Mouse (Mus musculus): ENCODE measurements at regions not wholly inside any gene's neighbourhood (a gene's known extent, or its start where the extent isn't known, plus 50 kb on each side); places are given as distances from the start of the nearest gene placed in this dataset.

- DNase-seq (ENCODE audit: low spot score) = no peak
Measured at GRCm38 (mm10) chr3:137728689-137729088, 57.4 kb downstream of the Gm21962 start.

DNA sequence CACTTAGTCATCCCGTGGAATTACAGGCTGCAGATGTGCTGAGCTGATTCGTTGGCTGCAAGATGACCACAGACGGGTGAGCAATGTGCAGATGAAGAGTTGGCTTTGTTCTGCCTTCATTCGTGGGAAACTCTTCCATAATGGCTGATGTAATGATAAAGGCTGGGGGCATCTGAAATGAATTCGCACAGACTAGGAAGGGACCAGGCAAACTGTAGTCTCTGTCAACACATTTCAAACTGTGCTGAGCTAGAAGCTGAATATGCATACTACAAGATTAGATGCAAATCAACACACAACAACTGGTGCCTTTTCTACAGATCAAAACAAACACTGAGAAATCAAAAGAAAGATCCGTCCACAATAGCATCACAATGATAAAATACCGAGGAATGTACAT, 58.1 kb downstream of the Gm21962 start:
- DNase-seq (ENCODE audit: low spot score) = no peak

DNA sequence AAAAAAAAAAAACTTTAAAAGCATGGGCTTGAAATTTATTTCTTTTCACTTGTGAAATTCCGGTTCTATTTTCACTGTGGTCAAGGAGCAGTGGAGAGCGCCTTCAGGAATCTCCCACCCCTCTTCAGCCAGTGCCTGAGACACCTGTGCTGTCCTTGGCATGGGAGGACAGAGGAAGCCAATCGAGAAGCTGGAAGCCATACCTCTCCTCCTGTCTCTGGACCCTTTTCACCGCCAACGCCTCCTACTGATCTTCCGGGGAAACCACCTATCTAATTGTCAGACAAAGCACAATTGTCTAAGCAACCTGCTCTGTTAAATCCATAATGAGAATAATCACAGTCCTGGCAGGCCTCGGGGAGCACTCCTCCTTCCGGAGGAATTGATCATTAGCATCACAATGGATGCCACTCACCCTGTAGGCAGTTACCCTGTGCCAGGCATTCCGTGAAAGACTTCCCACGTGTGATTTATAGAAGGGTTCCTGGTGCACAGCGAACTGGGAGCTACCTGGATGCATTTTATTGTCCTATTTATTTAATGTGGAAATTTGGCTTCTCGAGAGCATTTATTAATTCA, 66.0 kb downstream of the Gm21962 start:
- DNase-seq (ENCODE audit: low spot score) = no peak

DNA sequence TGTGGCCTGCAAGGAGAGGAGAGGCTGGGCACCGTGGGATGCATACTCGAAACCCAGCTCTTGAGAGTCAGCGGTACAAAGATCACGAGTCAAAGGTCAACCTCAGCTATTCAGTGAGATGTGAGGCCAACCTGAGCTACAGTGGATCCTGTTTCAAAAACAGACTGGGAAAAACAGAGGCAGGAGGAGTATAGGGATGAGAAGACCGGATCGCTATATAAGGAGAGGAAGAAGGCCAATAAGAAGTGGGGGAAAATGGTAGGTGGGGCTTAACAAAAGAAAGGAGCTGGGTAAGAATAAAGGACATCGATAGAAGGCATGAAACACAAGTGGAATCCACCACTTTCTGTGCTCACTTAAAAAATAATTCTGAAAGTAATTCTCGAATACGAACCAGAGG, 70.2 kb downstream of the Gm21962 start:
- DNase-seq (ENCODE audit: low spot score) = no peak

DNA sequence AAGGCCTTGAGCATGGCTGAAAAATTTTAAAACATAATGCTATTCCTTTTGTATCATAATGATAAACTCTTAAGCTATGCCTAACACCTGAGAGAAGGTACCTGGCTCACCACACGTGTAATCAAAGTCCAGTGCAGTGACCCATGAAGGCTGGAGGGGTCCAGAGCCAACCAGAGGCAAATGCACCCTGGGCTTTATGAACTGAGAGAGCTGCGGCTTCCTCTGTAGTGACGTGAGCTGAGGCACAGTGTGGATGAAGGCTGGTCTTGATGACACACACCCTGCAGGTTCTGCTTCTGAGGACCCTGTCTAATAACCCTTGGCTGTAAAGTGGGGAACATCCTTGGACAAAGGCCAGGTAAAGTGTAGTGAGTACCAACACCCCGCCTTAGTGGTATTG, 70.8 kb downstream of the Gm21962 start:
- no peak for DNase-seq (ENCODE audit: low spot score)

GRCm38 (mm10) chr3:137751732-137752260, 80.5 kb downstream of the Gm21962 start:
- no peak for DNase-seq (ENCODE audit: low spot score)

GRCm38 (mm10) chr3:137752447-137753256, 81.3 kb downstream of the Gm21962 start:
- peak; percentile 70 for DNase-seq (ENCODE audit: low spot score)

GRCm38 (mm10) chr3:137753257-137753654, 81.9 kb downstream of the Gm21962 start:
- DNase-seq (ENCODE audit: low spot score) = no peak

GRCm38 (mm10) chr3:137755391-137755790, 84.1 kb downstream of the Gm21962 start:
- no peak for DNase-seq (ENCODE audit: low spot score)

DNA sequence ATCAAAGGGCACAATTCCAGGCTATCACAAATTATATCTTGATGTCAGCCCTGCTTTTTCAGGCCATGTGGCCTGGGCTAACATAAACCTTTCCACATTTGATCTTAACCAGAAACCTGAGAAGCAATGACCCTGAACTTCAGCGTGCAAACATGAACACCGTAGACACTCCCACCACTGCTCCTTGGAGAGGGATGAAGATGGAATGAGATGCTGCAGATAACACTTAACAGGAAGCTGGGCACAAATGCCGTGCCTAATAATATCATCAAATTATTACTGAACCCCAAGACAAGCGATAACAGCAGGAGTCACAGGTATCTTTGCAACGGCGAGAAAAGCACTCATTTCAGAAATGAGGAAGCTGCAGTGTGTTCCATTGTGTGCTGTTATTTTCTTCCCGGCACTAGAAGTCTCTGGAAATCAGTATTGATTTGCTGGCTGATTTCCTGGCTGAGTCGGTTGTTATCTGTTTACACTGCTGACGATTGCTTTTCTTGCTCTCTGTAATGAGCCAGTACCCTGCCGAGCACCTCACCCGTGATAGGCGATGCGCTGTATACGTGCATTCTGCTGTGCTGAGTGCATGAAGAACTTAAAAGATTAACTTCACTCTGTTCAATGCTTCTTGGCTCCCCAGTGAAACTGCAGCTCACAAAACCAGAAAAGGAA, 91.0 kb downstream of the Gm21962 start:
- no peak for DNase-seq (ENCODE audit: low spot score)

DNA sequence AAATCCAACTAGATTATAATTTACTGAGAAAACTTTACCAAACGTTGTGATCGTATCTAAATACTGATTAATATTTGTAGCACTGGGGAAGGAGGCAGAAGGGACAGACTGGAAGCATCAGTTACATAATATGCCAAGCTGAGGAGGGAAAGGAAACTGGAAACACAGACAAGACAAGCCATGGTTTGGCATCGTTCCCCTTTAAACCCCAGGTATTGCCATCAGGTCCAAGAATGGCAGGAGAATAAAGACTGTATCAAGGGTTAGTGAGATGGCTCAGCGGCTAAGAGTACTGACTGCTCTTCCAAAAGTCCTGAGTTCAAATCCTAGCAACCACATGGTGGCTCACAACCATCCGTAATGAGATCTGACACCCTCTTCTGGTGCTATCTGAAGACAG, 92.1 kb downstream of the Gm21962 start:
- DNase-seq (ENCODE audit: low spot score) = no peak

- no peak for DNase-seq (ENCODE audit: low spot score)
Measured at GRCm38 (mm10) chr3:137768627-137769026, 95.7 kb upstream of the H2afz start.

- DNase-seq (ENCODE audit: low spot score) = no peak
Measured at GRCm38 (mm10) chr3:137775076-137775849, 89.0 kb upstream of the H2afz start.

- peak; percentile 28 for DNase-seq (ENCODE audit: low spot score)
Measured at GRCm38 (mm10) chr3:137778113-137778512, 86.2 kb upstream of the H2afz start.

DNA sequence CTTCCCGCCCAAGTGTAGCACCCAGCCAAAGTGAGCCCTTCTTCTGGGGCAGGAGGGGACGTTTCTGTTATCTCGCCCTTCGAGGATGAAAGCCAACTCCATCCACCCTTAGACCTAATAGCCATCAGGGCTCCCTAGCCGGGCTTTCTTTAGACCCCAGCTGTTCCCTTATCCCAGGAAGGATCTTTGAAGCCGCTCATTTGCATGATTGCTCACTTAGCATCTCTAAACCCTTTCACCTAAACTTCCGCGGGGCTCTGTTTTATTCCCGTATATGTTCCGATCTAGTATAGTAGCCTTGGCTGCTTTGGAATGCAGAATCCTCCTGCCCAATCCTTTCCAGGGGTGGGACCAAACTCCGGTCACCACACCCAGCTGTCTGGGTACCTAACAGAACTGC, 84.3 kb upstream of the H2afz start:
- no peak for DNase-seq (ENCODE audit: low spot score)

- no peak for DNase-seq (ENCODE audit: low spot score)
Measured at GRCm38 (mm10) chr3:137782836-137783235, 81.5 kb upstream of the H2afz start.

GRCm38 (mm10) chr3:137783937-137784911, 80.1 kb upstream of the H2afz start:
- no peak for DNase-seq (ENCODE audit: low spot score)

GRCm38 (mm10) chr3:137785224-137785623, 79.1 kb upstream of the H2afz start:
- no peak for DNase-seq (ENCODE audit: low spot score)

DNA sequence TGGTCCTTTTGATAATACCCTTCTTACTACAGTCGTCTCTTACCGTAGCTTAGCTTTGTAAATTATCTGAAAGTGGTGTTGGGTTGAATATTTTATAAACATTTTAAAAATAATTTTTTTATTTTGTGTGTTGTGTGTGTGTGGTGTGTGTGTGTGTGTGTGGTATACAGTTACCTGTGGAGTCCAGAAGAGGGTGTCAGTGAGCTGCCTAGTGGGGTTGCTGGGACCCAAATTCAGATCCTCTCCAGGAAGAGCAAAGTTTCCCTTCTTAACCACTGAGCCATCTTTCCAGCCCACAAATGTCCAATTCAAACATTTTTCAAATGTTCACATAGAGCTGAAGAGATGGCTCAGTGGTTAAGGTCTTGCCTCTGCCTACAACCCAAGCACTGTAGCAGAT, 78.4 kb upstream of the H2afz start:
- DNase-seq (ENCODE audit: low spot score) = no peak

- no peak for DNase-seq (ENCODE audit: low spot score)
Measured at GRCm38 (mm10) chr3:137789671-137790070, 74.6 kb upstream of the H2afz start.

GRCm38 (mm10) chr3:137790340-137790739, 73.9 kb upstream of the H2afz start:
- no peak for DNase-seq (ENCODE audit: low spot score)

Measured in heart, adult 8-10 months (tissue).